Mouse (Mus musculus) embryo, embryonic 10 days (tissue): ENCODE measurements around the gene Rab25.
"Not testable (repeated sequence)": the region's sequence is repeated elsewhere in the genome, so short reads cannot be mapped to it uniquely, and the experiment has no call there.

Experiments used
- DNase-seq: peaks from one replicate; pipeline ENCODE4 v3.0.0-alpha.2; 2015; ENCODE audit warnings: low spot score

Gene Rab25

DNA sequence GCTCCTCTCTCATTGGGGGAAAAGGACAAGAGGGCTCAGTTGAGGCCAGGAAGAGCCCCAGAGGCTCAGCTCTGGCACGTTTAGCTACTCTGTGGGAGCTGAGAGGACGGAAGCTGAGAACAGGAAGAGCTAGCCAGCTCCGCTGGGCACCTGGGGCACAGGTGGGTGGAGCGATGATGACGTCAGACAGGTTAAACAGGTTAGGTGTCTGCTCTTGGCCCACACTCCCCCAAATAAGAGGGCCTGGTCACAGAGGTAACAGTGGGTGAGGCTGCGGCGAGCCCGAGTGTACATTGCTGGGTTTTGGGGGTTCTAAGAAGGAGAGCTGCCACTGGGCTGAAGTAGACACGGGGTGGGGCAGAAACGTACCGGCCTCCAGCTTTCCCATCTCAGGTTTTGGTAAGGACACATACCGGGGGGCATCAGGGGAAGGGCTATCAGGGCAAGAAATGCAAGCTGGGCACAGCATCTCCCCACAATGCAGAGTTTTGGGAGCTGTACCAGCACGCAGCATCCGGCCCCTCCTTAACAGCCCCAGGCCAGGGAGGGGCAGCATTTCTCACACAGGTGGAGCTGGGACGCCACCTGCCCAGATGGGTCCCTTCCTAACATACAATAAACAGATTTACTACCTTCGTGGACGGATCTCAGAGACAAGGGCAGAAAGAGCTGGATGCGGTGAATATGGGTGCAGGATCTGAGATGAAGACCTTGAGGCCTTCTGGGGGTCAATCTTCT is at the start of gene Rab25:
Rab25 (minus strand) TSS at position 121 of the 738 bp plus-strand sequence.
- DNase-seq: no peak

DNA sequence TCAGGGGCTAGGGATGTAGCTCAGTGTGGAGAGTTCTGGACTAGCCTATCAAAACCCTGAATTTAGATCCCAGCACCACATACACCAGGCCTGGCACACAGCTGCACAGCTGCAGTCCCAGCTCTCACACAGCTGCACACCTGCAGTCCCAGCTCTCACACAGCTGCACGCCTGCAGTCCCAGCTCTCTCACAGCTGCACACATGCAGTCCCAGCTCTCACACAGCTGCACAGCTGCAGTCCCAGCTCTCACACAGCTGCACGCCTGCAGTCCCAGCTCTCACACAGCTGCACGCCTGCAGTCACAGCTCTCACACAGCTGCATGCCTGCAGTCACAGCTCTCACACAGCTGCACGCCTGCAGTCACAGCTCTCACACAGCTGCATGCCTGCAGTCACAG is 48.4 kb upstream of the Rab25 start:
- not testable (repeated sequence) for DNase-seq

DNA sequence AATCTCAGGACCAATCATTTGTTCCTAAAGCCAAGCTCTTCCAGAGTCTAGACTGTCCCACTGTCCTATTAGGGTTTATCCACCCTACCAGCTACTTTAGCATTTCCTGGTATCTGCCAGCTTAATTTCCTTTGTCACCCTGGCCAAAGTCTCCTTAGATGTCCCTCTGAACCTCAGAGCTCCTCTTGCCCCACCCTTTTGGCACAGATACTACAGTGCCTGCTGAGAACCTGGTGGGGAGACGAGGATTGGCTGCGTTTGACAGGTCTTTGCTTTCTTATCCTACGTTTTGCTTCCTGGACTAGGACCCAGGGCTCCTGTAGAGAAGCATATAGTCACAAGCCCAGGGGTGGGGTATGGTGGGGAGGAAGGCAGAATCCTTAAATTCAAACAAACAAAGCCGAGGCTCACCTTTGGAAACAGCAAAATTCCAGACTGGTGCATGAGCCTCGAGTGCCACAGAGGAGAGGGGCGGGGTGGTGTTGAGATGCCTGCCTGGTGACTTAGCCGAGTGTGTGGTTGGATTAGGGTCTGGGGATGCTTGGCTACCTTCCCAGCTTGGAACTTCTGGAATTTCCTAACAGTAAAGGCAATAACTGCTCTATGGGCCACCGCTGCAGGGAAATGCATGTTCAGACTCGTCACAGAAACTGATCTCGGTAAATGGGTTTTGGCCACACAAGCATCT is 45.9 kb upstream of the Rab25 start:
- no peak for DNase-seq

DNA sequence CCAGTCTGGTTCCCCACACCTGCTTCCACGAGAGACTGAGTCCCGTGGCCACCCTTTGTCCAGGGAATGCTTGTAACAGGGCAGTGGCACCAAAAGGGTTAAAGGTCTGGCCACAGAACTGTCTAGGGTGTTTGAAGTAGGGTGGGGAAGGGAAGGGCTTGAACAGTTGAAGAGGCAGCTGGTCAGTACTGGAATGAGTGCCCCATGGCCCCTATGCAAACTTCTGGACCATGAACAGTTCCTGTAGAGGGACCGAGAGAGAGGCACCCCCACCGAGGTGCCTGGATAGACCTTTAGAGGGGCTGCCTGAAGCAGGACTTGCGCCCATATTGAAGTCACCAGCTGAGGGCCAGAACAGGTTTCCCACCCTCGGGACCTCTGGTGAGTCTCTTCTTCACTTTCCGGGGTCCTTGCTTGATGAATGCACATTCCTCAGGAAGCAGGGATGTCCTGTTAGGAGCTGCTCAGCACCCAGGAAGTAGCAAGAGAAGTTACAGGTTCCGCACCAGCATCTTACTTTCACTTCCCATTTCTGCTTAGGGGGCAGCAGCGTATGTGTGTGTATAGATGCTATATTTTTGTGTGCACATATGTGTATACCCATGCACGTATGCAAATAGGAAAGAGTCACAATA is 45.0 kb upstream of the Rab25 start:
- no peak for DNase-seq

DNA sequence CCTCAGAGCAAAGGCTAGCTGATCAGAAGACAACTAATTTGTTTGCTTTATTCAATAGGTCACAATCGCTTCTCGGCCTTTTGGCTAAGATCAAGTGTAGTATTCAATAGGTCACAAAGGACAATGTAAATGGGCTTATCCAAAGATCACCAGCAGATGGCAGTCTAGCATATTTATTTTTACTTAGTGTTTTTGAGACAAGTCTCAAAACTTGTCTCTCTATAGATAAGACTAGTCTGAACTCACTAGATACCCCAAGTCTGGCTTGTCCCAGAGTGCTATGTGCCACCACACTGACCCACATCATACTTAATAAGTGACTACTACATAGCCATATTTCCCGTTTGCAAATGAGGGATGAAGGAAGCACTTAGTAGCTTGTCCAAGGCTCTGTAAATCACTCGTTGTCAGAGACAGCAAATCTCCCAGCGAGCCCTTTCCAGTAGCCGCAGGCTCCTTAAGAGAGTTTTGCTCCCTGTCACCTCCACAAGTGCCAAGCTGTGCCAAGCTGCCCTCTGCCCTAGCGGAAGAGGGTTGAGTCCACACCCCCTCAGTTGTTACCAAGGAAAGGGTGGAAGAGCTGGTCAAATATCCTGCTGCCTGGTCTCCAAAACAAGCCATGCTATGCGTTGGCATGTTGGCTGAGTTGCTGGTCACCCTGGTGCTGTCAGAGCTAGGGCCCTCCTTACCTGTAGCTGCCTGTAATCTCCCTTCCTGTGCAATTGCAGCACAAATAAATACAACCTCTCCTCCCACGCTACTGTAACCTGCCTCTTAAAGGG is 44.0 kb upstream of the Rab25 start:
- DNase-seq: peak; percentile 81

DNA sequence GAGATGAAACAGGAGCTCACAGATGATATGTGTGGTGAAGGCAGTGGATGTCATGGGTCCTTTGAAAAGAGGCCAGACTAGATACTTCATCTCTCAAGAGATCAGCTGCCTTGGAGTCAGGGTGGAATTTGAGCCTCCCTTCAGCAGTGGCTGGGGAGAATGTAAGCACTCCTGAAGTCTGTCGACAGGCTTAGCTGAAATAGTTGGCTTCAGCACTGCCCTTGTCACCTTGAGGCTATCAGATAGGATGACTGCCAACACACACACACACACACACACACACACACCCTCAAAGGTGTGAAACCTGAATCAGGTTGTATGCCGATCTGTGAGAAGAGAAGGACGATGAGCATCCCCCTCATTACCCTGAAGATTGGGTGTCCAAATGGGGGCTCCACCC is 42.9 kb upstream of the Rab25 start:
- DNase-seq: no peak

DNA sequence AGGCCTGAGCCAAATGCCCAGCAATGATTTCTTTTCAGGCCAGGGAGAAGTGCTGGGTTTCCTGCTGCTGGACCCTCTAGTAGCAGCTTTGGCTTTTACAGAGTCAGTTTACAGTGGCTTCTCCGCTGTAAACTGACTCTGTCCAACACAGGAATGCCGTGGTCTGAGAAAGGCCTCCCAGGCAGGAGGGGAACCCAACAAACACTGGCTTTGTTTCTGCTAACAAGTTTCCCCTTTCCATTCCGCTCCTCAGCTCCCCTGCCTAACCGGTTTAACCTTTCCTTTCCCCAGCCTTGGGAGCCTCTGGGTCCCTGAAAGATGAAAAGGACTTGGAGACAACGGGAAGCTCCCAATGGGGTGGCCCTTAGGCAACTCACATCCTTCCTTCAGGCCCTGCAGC is 42.1 kb upstream of the Rab25 start:
- peak; percentile 46 for DNase-seq

DNA sequence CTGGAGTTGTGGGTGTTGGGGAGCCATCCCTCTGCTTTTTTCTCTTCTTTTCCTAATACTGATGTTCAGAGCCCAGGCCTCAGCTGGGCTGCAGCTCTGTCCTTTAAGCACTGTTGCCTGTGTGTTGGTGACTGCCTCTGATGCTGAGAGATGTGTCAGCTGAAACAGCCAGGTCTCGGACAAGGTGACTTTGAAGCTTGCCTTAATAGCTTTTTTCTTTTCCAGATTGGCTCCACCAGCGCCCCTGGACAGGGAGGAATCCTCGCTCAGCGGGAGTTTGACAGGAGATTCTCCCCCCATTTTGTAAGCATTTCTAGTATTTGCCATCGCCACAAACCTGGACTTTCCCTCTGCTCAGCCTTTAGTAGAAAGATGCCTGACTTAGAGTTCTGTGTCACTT is 38.5 kb upstream of the Rab25 start:
- no peak for DNase-seq

DNA sequence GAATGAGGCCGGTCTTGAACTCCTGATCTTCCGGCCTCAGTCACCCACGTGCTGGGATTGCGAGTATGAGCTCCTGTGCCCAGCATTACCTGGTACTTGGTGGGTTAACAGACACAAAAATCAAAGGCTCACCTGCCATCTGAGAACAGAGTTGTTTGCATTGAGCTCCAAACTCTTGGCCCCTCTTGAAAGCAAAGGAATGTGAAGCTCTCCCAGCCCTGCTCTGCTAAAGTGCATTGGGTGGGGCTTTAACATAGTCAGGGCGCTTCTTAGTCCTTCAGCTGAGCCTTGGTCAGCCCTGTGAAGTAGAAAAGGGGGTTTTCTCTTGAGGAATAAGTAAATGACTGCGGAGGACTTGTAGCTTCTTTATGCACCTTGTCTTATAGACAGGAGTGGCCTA is 37.7 kb upstream of the Rab25 start:
- DNase-seq: no peak

DNA sequence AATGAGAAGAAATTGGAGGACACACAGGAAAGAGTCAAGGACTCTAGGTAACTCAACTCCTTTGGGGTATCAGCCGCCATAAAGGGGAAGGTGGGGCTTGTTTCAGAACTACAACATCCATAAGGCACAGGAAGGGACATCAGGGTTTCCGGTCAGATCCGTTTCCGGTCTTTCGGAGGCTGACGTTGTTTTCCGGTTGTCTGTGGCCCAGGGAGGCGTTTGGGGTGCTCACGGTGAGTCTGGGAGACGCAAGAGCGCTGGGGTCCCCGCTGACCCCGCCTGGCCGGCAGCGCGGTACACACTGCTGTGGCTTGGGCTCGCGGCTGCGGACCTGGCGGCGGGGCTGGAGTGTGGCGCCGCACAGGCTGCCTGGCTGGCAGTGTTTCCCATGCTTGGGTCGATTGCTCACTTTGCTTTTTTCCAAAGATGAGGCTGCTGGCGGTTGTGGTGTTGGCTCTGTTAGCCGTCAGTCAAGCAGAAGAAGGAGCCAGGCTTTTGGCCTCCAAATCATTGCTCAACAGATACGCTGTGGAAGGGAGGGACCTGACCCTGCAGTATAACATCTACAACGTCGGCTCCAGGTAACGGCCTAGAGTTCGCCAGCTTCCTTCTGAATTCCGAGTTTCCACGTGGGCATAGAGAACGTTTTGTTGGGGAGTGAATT is 31.5 kb upstream of the Rab25 start:
- peak; percentile 88 for DNase-seq

DNA sequence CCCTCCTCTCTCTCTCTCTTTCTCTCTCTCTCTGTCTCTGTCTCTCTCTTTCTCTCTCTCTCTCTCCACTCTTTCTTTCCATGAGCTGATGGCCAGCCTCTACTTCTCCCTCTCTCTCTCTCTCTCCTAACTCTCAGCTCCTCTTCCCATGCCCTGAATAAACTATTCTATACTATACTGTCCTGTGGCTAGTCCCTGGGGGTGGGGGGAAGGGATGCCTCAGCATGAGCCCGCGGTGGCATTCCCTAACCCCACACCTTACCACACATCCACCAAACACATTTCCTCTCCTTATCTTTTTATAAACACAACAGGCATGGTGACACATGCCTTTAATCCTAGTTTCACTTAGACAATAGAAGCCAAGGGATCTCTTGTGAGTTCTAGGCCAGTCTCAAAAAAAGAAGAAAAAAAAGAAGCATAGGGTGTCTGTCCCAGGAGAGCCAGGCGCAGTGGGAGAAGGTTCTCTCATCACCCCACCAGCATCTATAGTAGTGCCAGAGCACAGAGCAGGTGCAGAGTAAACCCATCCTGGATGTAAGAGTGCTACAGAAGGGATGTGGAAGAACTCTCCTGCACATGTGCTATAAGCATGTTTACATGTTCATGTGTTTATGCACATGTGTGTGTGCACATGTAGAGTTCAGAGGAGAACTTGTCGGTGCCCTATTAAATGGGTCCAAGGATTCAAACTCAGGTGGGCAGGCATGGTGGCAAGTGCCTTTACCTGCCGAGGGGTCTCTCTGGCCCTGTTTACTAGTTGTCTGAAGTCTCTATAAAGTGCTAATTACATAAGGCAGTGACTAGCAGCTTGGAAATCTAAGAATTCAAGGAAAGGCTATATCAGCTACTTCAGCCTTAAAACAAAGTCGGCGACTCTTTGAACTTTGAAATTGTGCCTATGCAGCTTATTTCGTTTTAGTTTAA is 30.7 kb upstream of the Rab25 start:
- DNase-seq: no peak

DNA sequence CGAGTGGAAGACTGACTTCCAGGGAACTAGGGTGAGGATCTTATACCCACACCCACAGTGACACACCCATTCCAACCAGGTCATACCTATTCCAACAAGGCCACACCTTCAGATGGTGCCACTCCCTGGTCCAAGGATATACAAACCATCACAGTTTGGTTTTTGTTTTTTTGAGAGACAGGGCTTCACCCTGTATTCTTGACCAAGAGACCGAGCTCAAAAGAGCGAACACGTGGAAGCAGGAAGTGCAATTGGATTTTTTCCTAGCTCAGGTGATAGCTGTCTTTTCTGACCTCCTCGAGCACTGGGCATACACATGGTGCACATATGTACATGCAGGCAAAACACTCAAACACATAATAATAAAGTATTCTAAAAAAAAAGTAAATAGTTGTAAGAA is 29.7 kb upstream of the Rab25 start:
- DNase-seq: not testable (repeated sequence)

DNA sequence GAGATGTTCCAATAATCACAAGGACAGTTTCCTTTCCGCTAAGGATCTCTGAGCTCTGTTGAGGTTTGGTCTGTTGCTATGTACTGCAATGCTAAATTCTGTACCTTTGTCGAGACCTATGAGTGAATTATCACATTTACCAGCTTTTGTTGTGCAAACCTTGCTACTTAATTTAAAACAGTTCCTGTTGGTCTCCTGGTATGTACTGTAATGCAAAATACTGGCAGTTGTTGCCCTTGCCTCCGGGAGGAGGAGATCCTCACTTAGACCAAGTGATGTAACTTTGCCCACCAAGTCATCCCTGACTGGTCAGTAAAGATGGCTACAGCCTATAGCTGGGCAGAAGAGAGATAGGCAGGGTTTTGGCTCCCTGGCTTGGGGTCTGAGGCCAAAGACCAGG is 27.4 kb upstream of the Rab25 start, which contains the start of gene Ssr2:
Ssr2 (plus strand) TSS at position 337 of the 400 bp plus-strand sequence.
- DNase-seq: no peak

DNA sequence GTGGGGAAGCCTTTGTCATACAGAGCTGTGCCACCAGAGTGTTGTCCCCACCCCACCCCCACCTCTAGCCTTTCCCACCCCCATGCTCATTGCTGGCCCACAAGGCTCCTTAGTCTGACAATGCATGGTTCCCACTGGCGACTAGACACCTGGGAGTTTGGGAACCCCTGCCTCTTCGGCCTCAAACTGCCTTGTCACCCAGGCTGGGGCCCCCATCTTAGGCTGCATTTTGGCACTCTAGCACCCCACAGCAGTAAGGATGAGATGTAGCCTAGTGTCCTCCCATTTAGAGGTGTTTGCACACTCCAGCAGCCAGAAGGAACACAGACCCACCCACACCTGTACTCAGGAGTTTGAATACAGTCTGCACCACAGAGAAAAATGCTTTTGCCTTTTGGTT is 25.7 kb upstream of the Rab25 start:
- DNase-seq: no peak

DNA sequence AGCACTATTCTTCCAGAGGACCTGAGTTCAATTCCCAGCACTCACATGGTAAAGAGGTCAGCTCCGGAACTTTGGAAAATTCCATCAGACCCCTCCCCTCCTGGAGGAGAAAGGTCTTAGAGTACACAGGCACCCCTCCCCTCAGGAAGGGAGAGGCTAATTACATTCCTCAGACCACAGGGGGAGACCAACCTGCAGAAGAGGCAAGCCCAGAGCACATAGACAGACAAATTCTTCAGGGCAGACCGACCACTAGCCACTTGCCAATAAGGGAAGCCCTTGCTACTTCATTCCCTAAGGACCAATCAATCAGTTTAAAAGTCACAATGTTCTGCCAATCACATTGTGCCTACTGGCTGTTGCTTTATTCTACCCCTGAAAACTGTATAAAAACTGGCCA is 24.7 kb upstream of the Rab25 start:
- no peak for DNase-seq

DNA sequence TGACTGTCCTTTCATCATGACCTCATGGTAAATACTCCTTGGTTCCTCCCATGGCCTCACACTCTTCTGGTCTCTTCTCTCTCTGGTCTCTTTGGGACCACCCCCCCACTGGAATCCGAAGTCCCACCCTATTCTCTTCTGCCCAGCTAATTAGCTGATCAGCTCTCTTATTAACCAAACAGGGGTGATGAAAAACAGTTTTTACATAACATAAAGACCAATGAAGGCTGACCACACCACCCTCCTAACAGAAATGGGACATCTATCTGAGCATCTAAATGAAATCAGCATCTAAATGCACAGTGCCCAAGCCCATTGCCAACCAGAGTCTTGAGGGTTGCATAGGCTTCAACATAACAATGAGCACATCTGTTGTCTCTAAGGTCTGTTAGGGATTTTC is 23.8 kb upstream of the Rab25 start:
- DNase-seq: no peak

DNA sequence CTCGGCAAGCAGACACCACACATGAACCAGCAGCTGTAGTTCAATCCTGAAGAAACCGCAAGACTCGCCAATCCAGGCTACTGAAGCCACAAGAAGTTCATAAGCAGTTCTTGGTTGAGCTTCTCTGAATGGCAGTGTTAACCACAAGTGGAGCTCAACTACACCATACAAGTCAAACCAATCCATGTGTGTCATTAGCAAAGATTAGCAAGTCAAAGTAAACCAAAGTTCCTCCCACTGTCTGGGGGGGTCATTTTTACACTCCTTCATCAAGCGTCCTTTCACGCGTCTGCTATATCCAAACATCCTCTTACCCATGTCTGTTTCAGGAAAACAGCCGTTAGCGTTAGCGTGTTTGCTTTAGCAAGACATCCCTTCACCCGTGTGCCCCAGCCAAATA is 22.2 kb upstream of the Rab25 start:
- DNase-seq: no peak

DNA sequence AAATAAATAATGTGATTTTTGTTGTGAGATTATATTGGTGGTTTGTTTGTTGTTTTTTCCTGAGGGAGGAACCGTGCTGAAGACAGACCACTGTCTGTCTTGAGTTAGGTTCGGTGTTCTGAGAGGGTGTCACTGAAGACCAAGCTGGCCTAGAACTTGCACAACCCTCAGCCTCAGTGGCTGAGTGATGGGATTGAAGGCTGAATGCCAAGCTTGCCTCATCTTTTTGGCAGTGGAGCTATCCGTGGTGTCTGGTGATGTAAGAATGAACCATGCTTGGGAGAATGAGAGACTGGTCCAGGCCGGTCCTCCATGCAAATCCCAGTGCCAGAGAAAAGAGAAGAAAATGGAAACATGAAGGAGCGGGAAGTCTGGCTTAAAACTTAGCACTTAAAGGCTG is 21.6 kb upstream of the Rab25 start:
- DNase-seq: no peak

DNA sequence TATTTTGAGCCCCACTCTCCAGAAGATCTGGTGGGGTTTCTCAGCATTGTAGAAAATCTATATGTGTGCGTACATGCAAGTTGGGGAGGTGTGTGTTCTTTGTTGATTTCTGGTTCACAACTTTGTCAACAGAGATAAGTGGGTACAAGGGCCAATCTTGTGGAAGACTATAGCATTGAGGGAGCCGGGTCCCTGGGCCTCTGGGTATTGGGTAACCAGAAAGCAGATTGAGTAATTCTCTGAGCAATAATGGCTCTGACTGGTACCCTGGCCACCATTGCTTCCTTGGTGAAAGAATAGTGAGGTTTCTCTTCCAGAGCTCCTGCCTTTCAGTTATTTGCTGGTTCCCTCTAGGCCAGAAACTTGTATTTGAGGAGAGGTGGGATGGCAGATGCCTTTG is 21.0 kb upstream of the Rab25 start:
- DNase-seq: no peak

DNA sequence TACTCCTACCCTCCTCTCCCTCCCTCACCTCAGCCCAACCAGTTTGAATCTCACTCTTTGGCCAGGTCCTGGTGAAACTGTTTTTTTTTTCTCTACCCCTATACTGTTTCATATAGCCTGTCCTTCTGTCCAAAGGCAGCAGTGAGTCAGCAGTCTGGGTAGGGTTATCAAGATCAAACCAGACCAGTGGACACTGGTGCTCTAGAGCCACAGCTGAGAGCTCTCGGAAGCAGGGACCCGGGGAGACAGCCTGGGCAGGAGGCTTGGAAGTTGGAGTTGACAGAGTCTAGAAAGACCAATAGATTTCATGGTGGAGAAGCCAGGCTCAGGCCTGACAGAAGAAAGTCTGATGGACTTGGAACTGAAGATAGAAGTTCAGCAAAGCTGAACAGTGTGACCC is 20.5 kb upstream of the Rab25 start:
- DNase-seq: no peak

DNA sequence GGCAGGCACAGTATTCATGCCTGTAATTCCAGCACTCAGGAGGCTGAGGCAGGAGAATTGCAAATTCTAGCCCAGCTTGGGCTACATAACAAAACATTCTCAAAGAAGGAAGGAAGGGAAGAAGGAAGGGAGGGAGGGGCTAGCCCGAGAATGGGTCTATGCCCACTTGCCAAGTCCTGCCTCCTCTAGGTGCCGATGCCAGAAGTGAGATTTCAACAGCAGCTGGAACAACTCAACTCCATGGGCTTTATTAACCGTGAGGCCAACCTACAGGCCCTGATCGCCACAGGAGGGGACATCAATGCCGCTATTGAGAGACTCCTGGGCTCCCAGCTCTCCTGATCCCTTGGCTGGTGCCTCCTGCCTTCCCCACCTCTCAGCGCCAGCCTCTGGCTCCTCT is 19.8 kb upstream of the Rab25 start:
- DNase-seq: no peak
